Mouse (Mus musculus): ENCODE results near the gene Psma5.

GRCm38 (mm10) chr3:108300455-108301030 is 43.8 kb downstream of the Psma5 start:
- TF ChIP-seq POLR2A (IDR thresholded peaks at IDR 0.05; ENCODE audit: low read depth, low read length) (no peak), CTCF (conservative IDR thresholded peaks at IDR 0.05; ENCODE audit: insufficient read depth, insufficient read length, low read depth, low read length) (no peak)
